In the genomic region with DNA sequence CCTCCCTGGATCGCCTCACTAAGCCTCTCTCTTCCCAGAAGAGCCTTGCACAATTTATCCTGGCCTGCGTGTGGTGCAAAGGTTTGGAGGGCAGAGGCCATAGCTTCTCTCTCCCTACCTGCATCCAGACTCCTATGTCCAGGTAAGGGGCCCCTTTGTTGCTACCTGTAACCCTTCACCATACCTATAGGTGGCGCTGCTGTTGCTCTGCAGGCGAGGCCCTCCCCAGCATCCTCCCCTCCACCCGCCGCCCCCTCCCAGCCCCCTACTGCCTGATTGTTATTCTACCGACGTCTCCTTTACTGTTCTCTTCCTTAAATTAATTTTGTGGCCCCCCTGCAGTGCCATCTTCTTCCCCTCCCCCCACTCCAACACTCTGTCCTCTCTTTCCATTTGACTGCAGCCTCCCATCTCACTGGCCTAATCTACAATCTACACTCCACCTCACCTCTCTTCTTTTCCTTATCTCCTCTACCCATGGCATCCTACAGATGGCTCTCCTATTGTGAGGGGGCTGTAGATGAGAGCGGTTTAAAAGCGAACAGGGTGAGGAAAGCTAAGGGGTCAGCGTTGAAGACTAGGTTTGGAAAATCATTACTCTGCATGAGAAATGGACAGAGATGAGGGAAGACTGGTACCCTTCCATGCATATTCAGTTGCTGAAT, we compare ENCODE assay signal across 9 mouse cellular contexts. TPM values are rescaled to one million over a fixed set of nuclear protein-coding genes. Genes with fewer than 3 reads are reported as not detected.
DNase-seq lines count a peak whose midpoint lies in the region; ATAC-seq and TF ChIP-seq lines count a peak whose summit lies in the region.
"Had no signal": no experiment of that assay in that cellular context is flagged by ENCODE, and none has a peak within 500 bp of the region (broad histone marks: within the 10 kb centered on the region; RNA-seq: fewer than 3 reads in every experiment).

No protein-coding gene starts in this region.

- peaks cover 17% of the 10 kb centered on the region for H3K4me1 ChIP-seq in forebrain, embryonic 11.5 days (replicated peaks; ENCODE audit: control insufficient read depth, insufficient read depth, low read length)
- H3K4me1 ChIP-seq in liver, embryonic 14.5 days (replicated peaks; ENCODE audit: control insufficient read depth in 2 of 2, insufficient read depth in 2 of 2, low read length in 1 of 2), result 0 out of 4 replicates have a peak, but pooled peaks cover 2 to 3% of the 10 kb centered on the region in 2 experiments

- TF ChIP-seq EP300 in liver, embryonic 14.5 days (IDR thresholded peaks at IDR 0.05; ENCODE audit: low read depth), result peak; percentile 38; the same call in 1 of the 2 replicates

- no peak for TF ChIP-seq POLR2A in brain, embryonic 14.5 days (IDR thresholded peaks at IDR 0.05; ENCODE audit: borderline replicate concordance, extremely low read depth, insufficient read depth, insufficient read length, poor library complexity, severe bottlenecking)

- no peak overlapping the region for H3K4me3 ChIP-seq in forebrain, embryonic 11.5 days (ENCODE audit: low read depth, low read length)
- no peak overlapping the region for H3K4me3 ChIP-seq in liver, embryonic 14.5 days (ENCODE audit: insufficient read depth in 1 of 2, low read depth in 2 of 2, low read length in 2 of 2)

- no peak overlapping the region; the same call in 1 of the 2 replicates for H3K4me2 ChIP-seq in forebrain, embryonic 11.5 days (ENCODE audit: low read depth, low read length, severe bottlenecking)
- no peak overlapping the region; the same call in 1 of the 2 replicates for H3K4me2 ChIP-seq in liver, embryonic 14.5 days (ENCODE audit: low read depth)

- peak; percentile 68 for TF ChIP-seq CTCF in brain, embryonic 14.5 days (IDR thresholded peaks at IDR 0.05; ENCODE audit: borderline replicate concordance, extremely low read depth, insufficient read depth, insufficient read length)
- peak; percentile 73 for TF ChIP-seq CTCF in liver, embryonic 14.5 days (IDR thresholded peaks at IDR 0.05; ENCODE audit: low read depth)

- no peak overlapping the region; the same call in 1 of the 2 replicates for H3K9ac ChIP-seq in forebrain, embryonic 11.5 days (ENCODE audit: low read length)
- no peak overlapping the region for H3K9ac ChIP-seq in liver, embryonic 14.5 days (replicated peaks)

- ATAC-seq in forebrain, embryonic 11.5 days (replicated peaks; ENCODE audit: low FRiP score), result peak; percentile 19
- no peak for ATAC-seq in liver, embryonic 14.5 days (ENCODE audit: insufficient read depth)
- ATAC-seq in erythroid progenitor cell, adult 5-6 weeks (replicated peaks; ENCODE audit: low FRiP score, poor library complexity, severe bottlenecking), result no peak

- H3K36me3 ChIP-seq in forebrain, embryonic 11.5 days (ENCODE audit: control insufficient read depth, insufficient read depth, low read length), result no peaks in the 10 kb centered on the region
- no peaks in the 10 kb centered on the region for H3K36me3 ChIP-seq in liver, embryonic 14.5 days (replicated peaks; ENCODE audit: control insufficient read depth, insufficient read depth, low read depth)
- no peaks in the 10 kb centered on the region for H3K36me3 ChIP-seq in splenic B cell, adult 2 months (ENCODE audit: control insufficient read depth, insufficient read depth, low read length, poor library complexity, severe bottlenecking)

- peak overlapping the region; percentile 79; the same call in 1 of the 2 replicates for H3K27ac ChIP-seq in forebrain, embryonic 11.5 days (ENCODE audit: low read depth, low read length)
- no peak overlapping the region for H3K27ac ChIP-seq in liver, embryonic 14.5 days

- H3K27me3 ChIP-seq in forebrain, embryonic 11.5 days (ENCODE audit: control insufficient read depth, insufficient read depth, low read length), result no peaks in the 10 kb centered on the region
- no peaks in the 10 kb centered on the region; the same call in 1 of the 2 replicates for H3K27me3 ChIP-seq in liver, embryonic 14.5 days (ENCODE audit: control insufficient read depth, insufficient read depth, low read length)
- H3K27me3 ChIP-seq in splenic B cell, adult 2 months (ENCODE audit: control insufficient read depth, insufficient read depth, low read length, poor library complexity, severe bottlenecking), result no peaks in the 10 kb centered on the region

- 7% methylated on average over 11 of the region's 11 CpGs for WGBS in forebrain, embryonic 11.5 days
- WGBS in liver, embryonic 14.5 days (ENCODE audit: insufficient replicate concordance), result 9% methylated on average over 11 of the region's 11 CpGs

- DNase-seq in kidney, postnatal 4 days, result peak; percentile 33 to 44
- no peak for DNase-seq in kidney, adult 18-20 months
- DNase-seq in brain, embryonic 14.5 days (ENCODE audit: low read depth), result peak; percentile 86
- DNase-seq in forebrain, embryonic 11.5 days (ENCODE audit: low spot score), result peak; percentile 70
- DNase-seq in liver, embryonic 14.5 days (ENCODE audit: low read depth in 3 of 3, low spot score in 3 of 3), result no peak
- peak; percentile 51 for DNase-seq in splenic B cell, adult 2 months (ENCODE audit: low read depth, low spot score)
- no peak for DNase-seq in left cerebral cortex, postnatal 25 days (ENCODE audit: low spot score in 2 of 2)

- intact Hi-C loops in left cerebral cortex, postnatal 25 days (cut with DNase I), result loop anchor here (2.0 kb wide), 1 partner anchor 50 kb away; no protein-coding TSS in a partner anchor

- H3K9me3 ChIP-seq in forebrain, embryonic 11.5 days (ENCODE audit: control insufficient read depth, low read length), result no peaks in the 10 kb centered on the region
- no peaks in the 10 kb centered on the region for H3K9me3 ChIP-seq in liver, embryonic 14.5 days (ENCODE audit: control insufficient read depth, low read length)

RNA-seq across cellular contexts. Expression of a gene that starts 13.9 kb away (rescaled TPM):
- polyA plus RNA-seq in brain, embryonic 14.5 days (2012; rRNA removed), result 44.4 and 44.8 TPM in 2 replicates
- polyA plus RNA-seq in forebrain, embryonic 11.5 days (2014; fragmentation: Nextera tagmentation; extraction: Ambion mirVana), result 94.1 and 95.8 TPM in 2 replicates
- 14.4 and 31.0 TPM in 2 replicates for polyA plus RNA-seq in liver, embryonic 14.5 days (2012; rRNA removed)
- polyA plus RNA-seq in liver, embryonic 14.5 days (2014; fragmentation: Nextera tagmentation; extraction: Ambion mirVana), result 36.0 and 39.6 TPM in 2 replicates
- 10 to 100 TPM; 23.0 to 26.4 TPM for total RNA-seq in left cerebral cortex, postnatal 25 days (2021)
- total RNA-seq in erythroid progenitor cell, adult 5-6 weeks (2015; ENCODE audit: low replicate concordance), result 15.1 TPM in 2 replicates
- total RNA-seq in erythroid progenitor cell, adult 5-6 weeks (2017; ENCODE audit: low replicate concordance), result 4.4 and 10.7 TPM in 2 replicates

RNA-seq across cellular contexts. Expression of a gene that starts 34.7 kb away (rescaled TPM):
- polyA plus RNA-seq in brain, embryonic 14.5 days (2012; rRNA removed), result 5.0 and 7.1 TPM in 2 replicates
- 0.11 and 0.52 TPM in 2 replicates for polyA plus RNA-seq in forebrain, embryonic 11.5 days (2014; fragmentation: Nextera tagmentation; extraction: Ambion mirVana)
- polyA plus RNA-seq in liver, embryonic 14.5 days (2012; rRNA removed), result 0.03 and 0.07 TPM in 2 replicates
- 0.05 TPM in 1 of 2 replicates, not detected in the other for polyA plus RNA-seq in liver, embryonic 14.5 days (2014; fragmentation: Nextera tagmentation; extraction: Ambion mirVana)
- total RNA-seq in left cerebral cortex, postnatal 25 days (2021), result 10 to 100 TPM; 18.0 to 19.6 TPM
- total RNA-seq in erythroid progenitor cell, adult 5-6 weeks (2015; ENCODE audit: low replicate concordance), result not detected in 2 replicates
- not detected in 2 replicates for total RNA-seq in erythroid progenitor cell, adult 5-6 weeks (2017; ENCODE audit: low replicate concordance)

RNA-seq across cellular contexts. Expression of a gene that starts 52.4 kb away (rescaled TPM):
- polyA plus RNA-seq in brain, embryonic 14.5 days (2012; rRNA removed), result not detected in 2 replicates
- not detected in 2 replicates for polyA plus RNA-seq in forebrain, embryonic 11.5 days (2014; fragmentation: Nextera tagmentation; extraction: Ambion mirVana)
- polyA plus RNA-seq in liver, embryonic 14.5 days (2012; rRNA removed), result not detected in 2 replicates
- not detected in 2 replicates for polyA plus RNA-seq in liver, embryonic 14.5 days (2014; fragmentation: Nextera tagmentation; extraction: Ambion mirVana)
- not detected for total RNA-seq in left cerebral cortex, postnatal 25 days (2021)
- not detected in 2 replicates for total RNA-seq in erythroid progenitor cell, adult 5-6 weeks (2015; ENCODE audit: low replicate concordance)
- not detected in 2 replicates for total RNA-seq in erythroid progenitor cell, adult 5-6 weeks (2017; ENCODE audit: low replicate concordance)
- polyA plus RNA-seq: limb, embryonic 14.5 days had no signal

Comparison
In these comparisons a context has a peak if more than half of its experiments do, and no peak if none do; other contexts are left out.
1. DNase-seq: peak in kidney, postnatal 4 days (2 of 2), brain, embryonic 14.5 days (single experiment), forebrain, embryonic 11.5 days (single experiment) and splenic B cell, adult 2 months (single experiment); none in kidney, adult 18-20 months (single experiment), liver, embryonic 14.5 days (0 of 3) and left cerebral cortex, postnatal 25 days (0 of 2).